Mouse (Mus musculus) MEL (cell line): ENCODE results near the gene Rrp12. TPM values are rescaled to one million over a fixed set of nuclear protein-coding genes. Genes with fewer than 3 reads are reported as not detected.
A peak's percentile ranks its signal among the peaks of the same experiment; 100 is the strongest.
"Not testable (repeated sequence)": the region's sequence is repeated elsewhere in the genome, so short reads cannot be mapped to it uniquely, and the experiment has no call there.

Experiments
- DNase-seq: peaks from one replicate; pipeline ENCODE4 v3.0.0; 2011; ENCODE audit warnings: low read depth, low spot score
- H3K27ac ChIP-seq: 2 replicates; pipeline ENCODE4 v1.5.1; 2012; ENCODE audit warnings: low read depth, mild to moderate bottlenecking, control low read depth, low read length, moderate library complexity; ENCODE audit not compliant: control insufficient read depth
- H3K27me3 ChIP-seq, 2 experiments: fragments of 150-350 bp in 1 of 2; sonication (generic) in 1 of 2; 2 replicates each; pipeline ENCODE4 v1.6.1; 2012; ENCODE audit warnings: low read length in 2 of 2, mild to moderate bottlenecking in 2 of 2, improper control_type of control experiment in 1 of 2, moderate library complexity in 1 of 2; ENCODE audit not compliant: insufficient read depth in 2 of 2, control insufficient read depth in 1 of 2
- H3K36me3 ChIP-seq, 2 experiments: 2 replicates each; pipeline ENCODE4 v1.6.1; 2012 to 2014; ENCODE audit warnings: low read length in 2 of 2, improper control_type of control experiment in 1 of 2, inconsistent platforms in 1 of 2, mild to moderate bottlenecking in 1 of 2; ENCODE audit not compliant: insufficient read depth in 2 of 2, control insufficient read depth in 1 of 2
- H3K4me1 ChIP-seq, 2 experiments: fragments of 150-350 bp in 1 of 2; sonication (generic) in 1 of 2; 2 replicates each; pipeline ENCODE4 v1.6.1; 2012; ENCODE audit warnings: low read length in 2 of 2, improper control_type of control experiment in 1 of 2, mild to moderate bottlenecking in 1 of 2; ENCODE audit not compliant: insufficient read depth in 2 of 2, control insufficient read depth in 1 of 2
- H3K4me3 ChIP-seq, 2 experiments: fragments of 150-350 bp in 1 of 2; sonication (generic) in 1 of 2; 2 replicates each; pipeline ENCODE4 v1.5.1; 2012; ENCODE audit warnings: low read depth in 2 of 2, low read length in 2 of 2, mild to moderate bottlenecking in 2 of 2, moderate library complexity in 2 of 2, control low read depth in 1 of 2, improper control_type of control experiment in 1 of 2; ENCODE audit not compliant: control insufficient read depth in 1 of 2, insufficient read depth in 1 of 2
- H3K79me2 ChIP-seq: 2 replicates; pipeline ENCODE4 v1.6.1; 2012; ENCODE audit warnings: mild to moderate bottlenecking, low read length, moderate library complexity; ENCODE audit not compliant: control insufficient read depth, poor library complexity, insufficient read depth
- H3K9ac ChIP-seq: 2 replicates; pipeline ENCODE4 v1.6.1; 2012; ENCODE audit warnings: low read depth, mild to moderate bottlenecking, control low read depth, low read length, moderate library complexity; ENCODE audit not compliant: control insufficient read depth, poor library complexity, severe bottlenecking
- H3K9me3 ChIP-seq: fragments of 150-350 bp; sonication (generic); replicated peaks from 2 replicates; pipeline ENCODE4 v1.6.1; 2012; ENCODE audit warnings: mild to moderate bottlenecking, low read length, improper control_type of control experiment, moderate library complexity; ENCODE audit not compliant: insufficient read depth
- CHD1 ChIP-seq: IDR thresholded peaks from 2 replicates; pipeline ENCODE4 v1.6.1; 2012; ENCODE audit warnings: low read depth, mild to moderate bottlenecking, inconsistent platforms, low read length, improper control_type of control experiment
- CTCF ChIP-seq, 3 experiments: IDR thresholded peaks in 2 of 3; conservative IDR thresholded peaks in 1 of 3; 2 replicates each; pipeline ENCODE4 v1.5.1; 2011 to 2012; ENCODE audit warnings: low read length in 3 of 3, low read depth in 2 of 3, mild to moderate bottlenecking in 2 of 3, improper control_type of control experiment in 1 of 3, inconsistent platforms in 1 of 3, mixed read lengths in 1 of 3, moderate library complexity in 1 of 3; ENCODE audit not compliant: control insufficient read depth in 1 of 3, insufficient read depth in 1 of 3, poor library complexity in 1 of 3, severe bottlenecking in 1 of 3
- E2F4 ChIP-seq: IDR thresholded peaks from 2 replicates; pipeline ENCODE4 v1.6.1; 2011; ENCODE audit warnings: low read depth, low read length, improper control_type of control experiment, borderline replicate concordance
- ETS1 ChIP-seq: IDR thresholded peaks from 2 replicates; pipeline ENCODE4 v1.6.1; 2012; ENCODE audit warnings: low read depth, mild to moderate bottlenecking, inconsistent platforms, low read length, improper control_type of control experiment, moderate library complexity
- GABPA ChIP-seq: IDR thresholded peaks from 2 replicates; pipeline ENCODE4 v1.6.1; 2012; ENCODE audit warnings: low read depth, mild to moderate bottlenecking, inconsistent platforms, low read length, improper control_type of control experiment, moderate library complexity
- HCFC1 ChIP-seq: IDR thresholded peaks from 2 replicates; pipeline ENCODE4 v1.6.1; 2012; ENCODE audit warnings: low read depth, mild to moderate bottlenecking, inconsistent platforms, low read length, improper control_type of control experiment, moderate library complexity
- JUND ChIP-seq: IDR thresholded peaks from 2 replicates; pipeline ENCODE4 v1.6.1; 2011; ENCODE audit warnings: low read depth, mild to moderate bottlenecking, improper control_type of control experiment, low read length
- MAX ChIP-seq: IDR thresholded peaks from 2 replicates; pipeline ENCODE4 v1.6.1; 2011; ENCODE audit warnings: low read length, improper control_type of control experiment
- MEF2A ChIP-seq: IDR thresholded peaks from 2 replicates; pipeline ENCODE4 v1.6.1; 2014; ENCODE audit warnings: low read depth, mild to moderate bottlenecking, inconsistent platforms, low read length, improper control_type of control experiment; ENCODE audit not compliant: poor library complexity, insufficient replicate concordance, severe bottlenecking; ENCODE audit errors: extremely low read depth
- MYB ChIP-seq: IDR thresholded peaks from 2 replicates; pipeline ENCODE4 v1.6.1; 2011; ENCODE audit warnings: mild to moderate bottlenecking, low read depth, low read length, improper control_type of control experiment
- NELFE ChIP-seq: IDR thresholded peaks from 2 replicates; pipeline ENCODE4 v1.6.1; 2011; ENCODE audit warnings: low read depth, low read length, improper control_type of control experiment
- NRF1 ChIP-seq: IDR thresholded peaks from 2 replicates; pipeline ENCODE4 v1.6.1; 2014; ENCODE audit warnings: low read depth, mild to moderate bottlenecking, inconsistent platforms, low read length, improper control_type of control experiment, moderate library complexity; ENCODE audit not compliant: poor library complexity, insufficient read depth, severe bottlenecking
- POLR2A ChIP-seq, 2 experiments: IDR thresholded peaks; 2 replicates each; pipeline ENCODE4 v1.6.1; 2011 to 2012; ENCODE audit warnings: low read length in 2 of 2, mild to moderate bottlenecking in 2 of 2, control low read depth in 1 of 2, improper control_type of control experiment in 1 of 2, low read depth in 1 of 2, moderate library complexity in 1 of 2; ENCODE audit not compliant: control insufficient read depth in 1 of 2, insufficient read depth in 1 of 2, poor library complexity in 1 of 2
- POLR2AphosphoS2 ChIP-seq: IDR thresholded peaks from 2 replicates; pipeline ENCODE4 v1.6.1; 2011; ENCODE audit warnings: low read length, improper control_type of control experiment
- TAL1 ChIP-seq: IDR thresholded peaks from 2 replicates; pipeline ENCODE4 v1.6.1; 2012; ENCODE audit warnings: mild to moderate bottlenecking, inconsistent platforms, low read length, moderate library complexity, mixed read lengths
- TCF12 ChIP-seq: IDR thresholded peaks from 2 replicates; pipeline ENCODE4 v1.6.1; 2014; ENCODE audit warnings: low read depth, mild to moderate bottlenecking, inconsistent platforms, low read length, improper control_type of control experiment, moderate library complexity
- UBTF ChIP-seq: IDR thresholded peaks from 2 replicates; pipeline ENCODE4 v1.6.1; 2012; ENCODE audit warnings: low read depth, mild to moderate bottlenecking, inconsistent platforms, low read length, improper control_type of control experiment, moderate library complexity, borderline replicate concordance; ENCODE audit not compliant: insufficient read depth
- USF2 ChIP-seq, 2 experiments: IDR thresholded peaks; 2 replicates each; pipeline ENCODE4 v1.6.1; 2011 to 2012; ENCODE audit warnings: improper control_type of control experiment in 2 of 2, low read length in 2 of 2, borderline replicate concordance in 1 of 2, inconsistent platforms in 1 of 2, low read depth in 1 of 2, mild to moderate bottlenecking in 1 of 2; ENCODE audit not compliant: insufficient read depth in 1 of 2
- ZC3H11A ChIP-seq: IDR thresholded peaks from 2 replicates; pipeline ENCODE4 v1.6.1; 2012; ENCODE audit warnings: low read depth, mild to moderate bottlenecking, inconsistent platforms, low read length, improper control_type of control experiment
- polyA plus RNA-seq, 2 experiments: library from polyadenylated mRNA; stranded (reverse) in 1 of 2; unstranded in 1 of 2; fragments of >175 nt in 1 of 2; fragments of >200 nt in 1 of 2; gene quantifications; 2 replicates each; pipeline versions ENCODE4 v1.2.1 to v1.2.4; 2012; ENCODE audit warnings: low replicate concordance in 2 of 2, low read depth in 1 of 2; ENCODE audit not compliant: insufficient read length in 2 of 2, insufficient read depth in 1 of 2, missing spikeins in 1 of 2
- total RNA-seq: library from RNA; depleted of rRNA; stranded (reverse); fragments of 300-350 nt; gene quantifications from 2 replicates; pipeline ENCODE4 v1.2.3, GENCODE M21; 2012

Rrp12 gene
- total and polyA plus RNA-seq, 3 experiments = 44.5 to 134 (median 106) TPM

DNA sequence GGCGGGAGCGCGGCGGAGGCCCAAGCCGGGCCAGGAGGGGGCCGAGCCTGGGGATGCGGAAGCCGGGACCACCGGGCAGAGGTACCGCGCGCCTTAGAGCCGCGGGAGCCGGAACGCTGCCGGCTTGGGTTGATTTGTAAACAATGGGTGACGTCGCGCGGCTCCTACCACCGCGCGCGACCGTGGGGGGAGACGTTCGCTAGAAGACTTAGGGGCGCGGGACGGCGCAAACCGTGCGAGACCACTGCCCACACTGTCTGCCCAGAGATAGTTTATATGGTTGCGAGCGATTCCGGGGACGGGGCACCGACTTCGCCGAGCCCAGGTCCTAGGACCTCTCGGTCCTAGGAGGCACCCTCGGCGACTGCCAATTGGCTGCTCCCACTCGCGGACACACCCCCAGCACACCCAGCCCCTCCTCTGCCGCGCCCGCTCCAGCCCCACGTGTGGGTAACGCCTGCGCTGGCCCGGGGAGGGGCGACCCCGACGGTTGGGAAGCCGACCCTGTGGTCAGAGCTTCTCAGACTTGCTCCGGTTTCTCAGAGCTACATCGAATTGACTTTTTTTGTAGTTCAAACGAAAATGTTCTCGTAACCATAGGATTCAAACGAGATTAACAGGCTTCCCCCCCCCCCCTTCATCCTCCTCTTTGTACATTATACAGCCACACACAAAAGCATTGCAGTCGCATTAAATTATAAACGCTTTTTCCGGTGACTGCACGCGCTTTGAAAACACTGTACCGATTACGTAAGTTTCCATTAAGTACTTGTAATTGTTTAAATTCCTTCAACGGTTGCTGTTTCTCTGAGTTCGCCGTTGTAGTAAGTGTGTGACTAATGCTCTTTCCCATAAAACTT, 47.8 kb downstream of the Rrp12 start, which contains the start of gene Frat2 (continued):
- peak; percentile 92 for TF ChIP-seq NELFE
- TF ChIP-seq CHD1 = peak; percentile 99
- TF ChIP-seq USF2 (IDR thresholded peaks at IDR 0.05; ENCODE audit: borderline replicate concordance in 1 of 2, insufficient read depth in 1 of 2, low read depth in 1 of 2, low read length in 2 of 2) = no peak

DNA sequence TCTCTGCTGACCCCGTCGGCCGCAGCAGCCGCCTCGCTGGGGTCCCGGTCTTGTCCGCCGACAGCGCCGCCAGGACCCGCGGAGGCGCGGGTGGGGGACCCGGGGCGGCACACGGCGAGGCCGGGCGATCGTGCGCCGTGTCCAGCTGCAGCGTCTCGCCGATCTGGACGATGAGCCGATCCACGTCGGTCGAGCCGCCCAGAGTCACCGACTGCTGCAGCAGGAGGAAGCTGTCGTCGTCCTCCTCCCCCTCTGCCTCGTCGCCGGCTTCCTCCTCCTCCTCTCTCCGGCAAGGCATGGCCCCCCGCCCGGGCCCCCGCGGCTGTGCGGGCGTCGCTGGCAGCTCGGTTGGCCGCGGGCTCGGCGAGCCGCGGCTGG, 48.4 kb downstream of the Rrp12 start:
- Histone ChIP-seq H3K27ac (peak overlapping the region; percentile 97), H3K4me3 (peak overlapping the region; percentile 69 to 89), H3K4me1 (peaks cover 19 to 34% of the 10 kb centered on the region in 2 experiments), H3K36me3 (peaks cover 0 to 36% of the 10 kb centered on the region in 2 experiments; a peak in 2 of 4 replicates), H3K9ac (peak overlapping the region; percentile 90), H3K79me2 (peaks cover 40% of the 10 kb centered on the region)
- DNase-seq = peak; percentile 84
- TF ChIP-seq POLR2A (IDR thresholded peaks at IDR 0.05; ENCODE audit: control insufficient read depth in 1 of 2, insufficient read depth in 1 of 2, low read depth in 1 of 2, low read length in 2 of 2, poor library complexity in 1 of 2) = peak in 1 of 2 experiments; percentile 33; a peak in 1 of 4 replicates
- 0 out of 2 replicates have a peak, but pooled peaks have one; percentile 1 for TF ChIP-seq GABPA
- TF ChIP-seq MAX = 0 out of 2 replicates have a peak, but pooled peaks have one; percentile 51
- not testable (repeated sequence) for H3K27me3 ChIP-seq, H3K9me3 ChIP-seq

DNA sequence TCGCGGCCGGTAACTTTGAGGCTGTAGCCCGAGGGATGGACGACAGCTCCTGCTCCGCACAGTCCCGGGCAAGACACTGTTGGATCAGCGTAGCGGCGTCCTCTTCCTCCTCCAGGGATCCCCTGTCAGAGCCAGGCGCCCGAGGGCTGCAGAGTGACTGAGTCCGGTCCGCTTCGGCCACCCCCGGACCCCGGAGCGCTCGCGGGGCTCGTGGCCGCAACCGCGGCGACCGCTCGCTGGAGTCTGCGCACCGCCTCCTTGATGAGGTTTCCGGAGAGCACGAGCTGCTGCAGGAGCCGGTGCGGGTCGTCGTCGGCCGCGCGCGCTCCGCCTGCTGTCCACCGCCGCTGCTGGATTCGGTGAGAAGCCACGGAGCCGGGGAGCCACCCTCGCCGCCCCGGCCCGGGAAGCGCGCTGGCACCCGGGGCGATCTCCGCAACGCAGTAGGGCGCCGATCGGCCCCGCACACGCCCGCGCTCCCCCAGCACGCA, 48.8 kb downstream of the Rrp12 start:
- no peaks in the 10 kb centered on the region for H3K27me3 ChIP-seq
- H3K9ac ChIP-seq = peak overlapping the region; percentile 90
- H3K9me3 ChIP-seq = no peaks in the 10 kb centered on the region
- peaks cover 22 to 36% of the 10 kb centered on the region in 2 experiments for H3K4me1 ChIP-seq
- H3K4me3 ChIP-seq = peak overlapping the region; percentile 69 to 89
- peaks cover 0 to 39% of the 10 kb centered on the region in 2 experiments; a peak in 2 of 4 replicates for H3K36me3 ChIP-seq
- peak overlapping the region; percentile 97 for H3K27ac ChIP-seq
- TF ChIP-seq TAL1 = no peak
- no peak for TF ChIP-seq MEF2A
- TF ChIP-seq TCF12 = no peak
- 0 out of 2 replicates have a peak, but pooled peaks have one; percentile 17 for TF ChIP-seq MAX
- TF ChIP-seq POLR2AphosphoS2 = no peak
- no peak for TF ChIP-seq HCFC1
- no peak for TF ChIP-seq ETS1
- no peak for TF ChIP-seq JUND
- TF ChIP-seq CTCF (IDR thresholded peaks at IDR 0.05 in 2 of 3, conservative IDR thresholded peaks at IDR 0.05 in 1 of 3; ENCODE audit: control insufficient read depth in 1 of 3, insufficient read depth in 1 of 3, low read depth in 2 of 3, low read length in 3 of 3, poor library complexity in 1 of 3, severe bottlenecking in 1 of 3) = no peak
- no peak for TF ChIP-seq ZC3H11A
- TF ChIP-seq NRF1 = peak; percentile 60
- TF ChIP-seq NELFE = no peak; the same call in 1 of the 2 replicates
- TF ChIP-seq MYB = peak; percentile 3; the same call in 1 of the 2 replicates
- no peak; the same call in 1 of the 2 replicates for TF ChIP-seq UBTF
- TF ChIP-seq E2F4 = no peak
- 0 out of 4 replicates have a peak, but pooled peaks of 1 of the 2 experiments have one; percentile 10 for TF ChIP-seq POLR2A (IDR thresholded peaks at IDR 0.05; ENCODE audit: control insufficient read depth in 1 of 2, insufficient read depth in 1 of 2, low read depth in 1 of 2, low read length in 2 of 2, poor library complexity in 1 of 2)
- DNase-seq = no peak
- peaks cover 40% of the 10 kb centered on the region for H3K79me2 ChIP-seq
